ENCODE assay signal across 8 mouse cellular contexts in genomic region chr2:49451637-49452211, GRCm38 (mm10). TPM values are rescaled to one million over a fixed set of nuclear protein-coding genes. Genes with fewer than 3 reads are reported as not detected.
A peak's percentile ranks its signal among the peaks of the same experiment; 100 is the strongest.
DNase-seq lines count a peak whose midpoint lies in the region; ATAC-seq lines count a peak whose summit lies in the region.

No protein-coding gene starts in this region.

- 0% methylated on average over 32 of the region's 64 CpGs for whole genome bisulfite sequencing in hindbrain, embryonic 15.5 days

- H3K27ac ChIP-seq in hindbrain, embryonic 15.5 days (replicated peaks) = peak overlapping the region; percentile 100

- peak; percentile 87 for ATAC-seq in hindbrain, embryonic 15.5 days (ENCODE audit: low FRiP score, low read depth)

- H3K4me3 ChIP-seq in hindbrain, embryonic 15.5 days = peak overlapping the region; percentile 84

- peaks cover 33% of the 10 kb centered on the region for H3K4me1 ChIP-seq in hindbrain, embryonic 15.5 days (replicated peaks)

- DNase-seq in WW6 (ENCODE audit: low read depth, low spot score) = peak; percentile 70
- DNase-seq in cerebellum, postnatal 36 days = peak; percentile 91 to 95
- DNase-seq in frontal cortex, postnatal 36 days (ENCODE audit: low spot score in 2 of 2) = peak; percentile 95 to 97
- peak; percentile 91 for DNase-seq in left cerebral cortex, adult 11 months (ENCODE audit: low spot score)
- DNase-seq in lung, postnatal 4 days = peak; percentile 96
- DNase-seq in right cerebral cortex, adult 2 months (ENCODE audit: low spot score in 2 of 2) = peak; percentile 94 to 95
- peak; percentile 93 for DNase-seq in urinary bladder, postnatal 14 days (ENCODE audit: low spot score)

- H3K4me2 ChIP-seq in hindbrain, embryonic 15.5 days = peak overlapping the region; percentile 69

- H3K9ac ChIP-seq in hindbrain, embryonic 15.5 days = peak overlapping the region; percentile 96

- H3K36me3 ChIP-seq in hindbrain, embryonic 15.5 days = no peaks in the 10 kb centered on the region

- no peaks in the 10 kb centered on the region for H3K9me3 ChIP-seq in hindbrain, embryonic 15.5 days

- H3K27me3 ChIP-seq in hindbrain, embryonic 15.5 days = no peaks in the 10 kb centered on the region

RNA-seq across cellular contexts. Expression of gene Epc2, which starts 0.4 kb away (rescaled TPM):
- polyA plus RNA-seq in hindbrain, embryonic 15.5 days (2015; fragmentation: Nextera tagmentation; extraction: Ambion mirVana) = 10.0 and 10.3 TPM in 2 replicates

Comparison
In these comparisons a context has a peak if more than half of its experiments do, and no peak if none do; other contexts are left out.
1. Peak in every context shown above with its lines: DNase-seq, ATAC-seq, H3K4me3 ChIP-seq and H3K27ac ChIP-seq.